Mouse (Mus musculus) heart, postnatal 0 days (tissue): ENCODE measurements around the gene Tmx4.

ENCODE experiments used
- CTCF ChIP-seq: IDR thresholded peaks from 2 replicates; pipeline ENCODE4 v1.5.1; 2016; ENCODE audit warnings: antibody characterized with exemption, control low read depth, low read depth
- EP300 ChIP-seq: IDR thresholded peaks from 2 replicates; pipeline ENCODE4 v1.6.1; 2016; ENCODE audit warnings: antibody characterized with exemption, low read depth

DNA sequence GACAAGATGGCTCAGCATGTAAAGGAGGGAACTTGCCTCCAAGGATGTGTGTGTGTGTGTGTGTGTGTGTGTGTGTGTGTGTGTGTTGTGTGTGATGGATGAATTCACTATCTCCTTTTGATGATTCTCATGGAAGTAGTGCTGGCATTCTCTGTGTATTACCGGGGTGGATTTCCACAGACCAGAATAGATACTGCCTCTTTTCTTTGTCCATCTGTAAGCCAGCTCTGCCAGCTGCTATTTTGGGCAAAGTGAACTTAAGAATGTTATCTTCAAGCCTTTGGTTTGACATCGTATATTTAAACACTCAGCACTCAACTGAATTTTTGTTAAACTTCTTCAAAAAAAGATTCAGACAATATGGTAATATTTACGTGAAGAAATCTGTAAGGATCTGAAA is 5.1 kb upstream of the Tmx4 start:
- TF ChIP-seq EP300 (no peak), CTCF (no peak)
